Mouse (Mus musculus) CH12.LX (cell line): ENCODE results near the gene Appl2. TPM values are rescaled to one million over a fixed set of nuclear protein-coding genes. Genes with fewer than 3 reads are reported as not detected.

Source experiments
- DNase-seq: peaks from one replicate; pipeline ENCODE4 v3.0.0-alpha.2; 2013; ENCODE audit errors: extremely low read depth
- H3K27ac ChIP-seq: 2 replicates; pipeline ENCODE4 v1.5.1; 2012; ENCODE audit warnings: low read depth, mild to moderate bottlenecking, control low read depth, moderate library complexity; ENCODE audit not compliant: insufficient read depth
- H3K27me3 ChIP-seq: replicated peaks from 2 replicates; pipeline ENCODE3; 2012; ENCODE audit warnings: inconsistent platforms
- H3K36me3 ChIP-seq, 2 experiments: replicated peaks in 1 of 2; 2 replicates each; pipeline versions ENCODE3 to v1.6.1; 2012; ENCODE audit warnings: inconsistent platforms in 1 of 2, low read length in 1 of 2, mild to moderate bottlenecking in 1 of 2, mixed read lengths in 1 of 2, moderate library complexity in 1 of 2; ENCODE audit not compliant: control insufficient read depth in 1 of 2, insufficient read depth in 1 of 2
- H3K4me1 ChIP-seq, 2 experiments: 2 replicates each; pipeline ENCODE4 v1.6.1; 2012; ENCODE audit warnings: inconsistent platforms in 1 of 2, moderate library complexity in 1 of 2; ENCODE audit not compliant: insufficient read depth in 2 of 2, control insufficient read depth in 1 of 2
- H3K4me2 ChIP-seq: 2 replicates; pipeline ENCODE4 v1.6.1; 2012; ENCODE audit warnings: low read depth, mild to moderate bottlenecking, control low read depth; ENCODE audit not compliant: poor library complexity, insufficient read depth, severe bottlenecking
- H3K4me3 ChIP-seq, 3 experiments: fragments of 150-350 bp in 1 of 3; sonication (generic) in 1 of 3; replicated peaks in 1 of 3; 2 replicates each; pipeline versions ENCODE3 to v1.5.1; 2011 to 2012; ENCODE audit warnings: low read depth in 2 of 3, low read length in 2 of 3, mild to moderate bottlenecking in 2 of 3, moderate library complexity in 2 of 3, control low read depth in 1 of 3, improper control_type of control experiment in 1 of 3, inconsistent platforms in 1 of 3, mixed read lengths in 1 of 3; ENCODE audit not compliant: poor library complexity in 1 of 3
- H3K79me2 ChIP-seq: replicated peaks from 2 replicates; pipeline ENCODE4 v1.6.1; 2012; ENCODE audit warnings: mild to moderate bottlenecking, moderate library complexity; ENCODE audit not compliant: control insufficient read depth, poor library complexity, insufficient read depth, severe bottlenecking; ENCODE audit errors: extremely low read depth
- H3K9ac ChIP-seq: 2 replicates; pipeline ENCODE4 v1.6.1; 2012; ENCODE audit warnings: low read depth, mild to moderate bottlenecking, control low read depth, moderate library complexity; ENCODE audit not compliant: insufficient read depth
- H3K9me3 ChIP-seq: replicated peaks from 2 replicates; pipeline ENCODE3; 2012; ENCODE audit warnings: low read length, inconsistent platforms, mixed read lengths
- BHLHE40 ChIP-seq: IDR thresholded peaks from 2 replicates; pipeline ENCODE4 v1.6.1; 2011; ENCODE audit warnings: mild to moderate bottlenecking, low read depth, low read length, improper control_type of control experiment
- CHD2 ChIP-seq: IDR thresholded peaks from 2 replicates; pipeline ENCODE4 v1.6.1; 2011; ENCODE audit warnings: low read length, improper control_type of control experiment
- CTCF ChIP-seq, 2 experiments: IDR thresholded peaks in 1 of 2; conservative IDR thresholded peaks in 1 of 2; 2 replicates each; pipeline ENCODE4 v1.5.1; 2011 to 2012; ENCODE audit warnings: low read depth in 2 of 2, low read length in 2 of 2, improper control_type of control experiment in 1 of 2, inconsistent platforms in 1 of 2, mild to moderate bottlenecking in 1 of 2, moderate library complexity in 1 of 2
- ETS1 ChIP-seq: conservative IDR thresholded peaks from 2 replicates; pipeline ENCODE4 v1.6.1; 2012; ENCODE audit warnings: low read depth, mild to moderate bottlenecking, inconsistent platforms, low read length, improper control_type of control experiment, moderate library complexity
- GABPA ChIP-seq: IDR thresholded peaks from 2 replicates; pipeline ENCODE4 v1.6.1; 2012; ENCODE audit warnings: low read depth, low read length, improper control_type of control experiment, inconsistent platforms; ENCODE audit not compliant: insufficient replicate concordance
- JUN ChIP-seq: IDR thresholded peaks from 2 replicates; pipeline ENCODE4 v1.6.1; 2011; ENCODE audit warnings: low read depth, mild to moderate bottlenecking, low read length, improper control_type of control experiment, moderate library complexity; ENCODE audit not compliant: insufficient read depth
- JUND ChIP-seq: conservative IDR thresholded peaks from 2 replicates; pipeline ENCODE4 v1.6.1; 2011; ENCODE audit warnings: low read depth, low read length, improper control_type of control experiment
- MAFK ChIP-seq: IDR thresholded peaks from 2 replicates; pipeline ENCODE4 v1.6.1; 2011; ENCODE audit warnings: low read length, improper control_type of control experiment; ENCODE audit not compliant: insufficient replicate concordance
- MAX ChIP-seq: IDR thresholded peaks from 2 replicates; pipeline ENCODE4 v1.6.1; 2011; ENCODE audit warnings: low read length, improper control_type of control experiment
- MAZ ChIP-seq: IDR thresholded peaks from 2 replicates; pipeline ENCODE4 v1.6.1; 2012; ENCODE audit warnings: low read depth, mild to moderate bottlenecking, inconsistent platforms, low read length, improper control_type of control experiment, moderate library complexity
- MXI1 ChIP-seq: IDR thresholded peaks from 2 replicates; pipeline ENCODE4 v1.6.1; 2011; ENCODE audit warnings: mild to moderate bottlenecking, low read depth, low read length, improper control_type of control experiment
- NELFE ChIP-seq: IDR thresholded peaks from 2 replicates; pipeline ENCODE4 v1.6.1; 2011; ENCODE audit warnings: low read depth, low read length, improper control_type of control experiment
- NRF1 ChIP-seq: IDR thresholded peaks from 2 replicates; pipeline ENCODE4 v1.6.1; 2014; ENCODE audit warnings: low read depth, mild to moderate bottlenecking, inconsistent platforms, low read length, improper control_type of control experiment, moderate library complexity
- SIN3A ChIP-seq: IDR thresholded peaks from 2 replicates; pipeline ENCODE4 v1.6.1; 2012; ENCODE audit warnings: low read length, improper control_type of control experiment, inconsistent platforms
- TBP ChIP-seq: conservative IDR thresholded peaks from 2 replicates; pipeline ENCODE4 v1.6.1; 2011; ENCODE audit warnings: low read depth, low read length, improper control_type of control experiment
- TCF12 ChIP-seq: IDR thresholded peaks from 2 replicates; pipeline ENCODE4 v1.6.1; 2014; ENCODE audit warnings: low read depth, mild to moderate bottlenecking, inconsistent platforms, low read length, improper control_type of control experiment
- UBTF ChIP-seq: IDR thresholded peaks from 2 replicates; pipeline ENCODE4 v1.6.1; 2012; ENCODE audit warnings: low read depth, mild to moderate bottlenecking, inconsistent platforms, low read length, improper control_type of control experiment, moderate library complexity
- USF1 ChIP-seq: IDR thresholded peaks from 2 replicates; pipeline ENCODE4 v1.6.1; 2014; ENCODE audit warnings: low read depth, mild to moderate bottlenecking, inconsistent platforms, low read length, improper control_type of control experiment
- USF2 ChIP-seq: conservative IDR thresholded peaks from 2 replicates; pipeline ENCODE4 v1.6.1; 2011; ENCODE audit warnings: low read depth, low read length, improper control_type of control experiment
- ZC3H11A ChIP-seq: IDR thresholded peaks from 2 replicates; pipeline ENCODE4 v1.6.1; 2012; ENCODE audit warnings: low read depth, mild to moderate bottlenecking, inconsistent platforms, low read length, improper control_type of control experiment
- dilution Hi-C: fragments of 300-500 bp; cut with MboI; formaldehyde crosslinking; loops from 2 replicates; pipeline ENCODE4 v1.14.3; 2020; ENCODE audit warnings: low sequenced_read_pairs; ENCODE audit not compliant: extremely low pct_unique_long_range_greater_than_20kb, extremely low pct_ligation_motif_present
- in situ Hi-C: fragments of 300-500 bp; cut with MboI; formaldehyde crosslinking; loops from 3 replicates; pipeline ENCODE4 v1.14.3; 2019; ENCODE audit warnings: low sequenced_read_pairs, low pct_ligation_motif_present, low pct_unique_long_range_greater_than_20kb, mixed read lengths
- polyA plus RNA-seq: library from polyadenylated mRNA; unstranded; fragments of >175 nt; gene quantifications from 2 replicates; pipeline ENCODE4 v1.2.1, GENCODE M21; 2012; ENCODE audit warnings: low read depth; ENCODE audit not compliant: insufficient read length
- total RNA-seq, 2 experiments: library from RNA; depleted of rRNA; stranded (reverse); fragments of 300-350 nt in 1 of 2; fragments of >200 nt in 1 of 2; gene quantifications; 2 replicates each; pipeline ENCODE4 v1.2.3; 2012 to 2014

The Appl2 gene
- total and polyA plus RNA-seq, 3 experiments = 11.9 to 15.8 (median 13.5) TPM

DNA sequence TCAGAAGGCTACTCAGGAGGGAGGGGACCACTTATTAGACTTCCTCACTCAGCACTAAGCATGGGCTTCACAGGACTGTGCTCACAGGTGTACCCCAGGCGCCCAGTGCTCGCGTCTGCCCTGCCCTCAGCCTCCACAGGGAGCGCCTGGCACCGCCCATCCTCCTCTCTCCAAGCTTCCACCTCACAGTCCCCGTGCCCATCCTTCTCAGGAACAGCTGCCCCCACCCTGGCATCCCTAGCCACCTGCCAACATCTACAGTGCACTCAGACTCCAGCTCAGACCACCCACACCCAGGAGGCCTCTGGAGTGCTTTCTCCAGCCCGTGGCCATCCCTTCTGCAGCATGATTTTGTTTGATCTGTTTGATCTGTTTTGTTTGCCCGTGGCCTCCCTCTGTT is 24.5 kb downstream of the Appl2 start:
- Histone ChIP-seq H3K79me2 (no peaks in the 10 kb centered on the region), H3K4me3 (no peak overlapping the region), H3K27me3 (no peaks in the 10 kb centered on the region), H3K4me1 (no peaks in the 10 kb centered on the region), H3K36me3 (peaks cover 26 to 80% of the 10 kb centered on the region in 2 experiments), H3K9ac (no peak overlapping the region), H3K9me3 (no peaks in the 10 kb centered on the region), H3K27ac (no peak overlapping the region), H3K4me2 (no peak overlapping the region)
- no peak for DNase-seq
- in situ Hi-C loops = no loop called here
- dilution Hi-C loops = no loop called here
- TF ChIP-seq UBTF (no peak), NELFE (no peak), MAX (no peak), BHLHE40 (no peak), MXI1 (no peak), JUND (no peak), ETS1 (no peak), USF1 (no peak), CHD2 (no peak), SIN3A (no peak), MAFK (no peak), GABPA (no peak), ZC3H11A (no peak), NRF1 (no peak), USF2 (no peak), MAZ (no peak)

DNA sequence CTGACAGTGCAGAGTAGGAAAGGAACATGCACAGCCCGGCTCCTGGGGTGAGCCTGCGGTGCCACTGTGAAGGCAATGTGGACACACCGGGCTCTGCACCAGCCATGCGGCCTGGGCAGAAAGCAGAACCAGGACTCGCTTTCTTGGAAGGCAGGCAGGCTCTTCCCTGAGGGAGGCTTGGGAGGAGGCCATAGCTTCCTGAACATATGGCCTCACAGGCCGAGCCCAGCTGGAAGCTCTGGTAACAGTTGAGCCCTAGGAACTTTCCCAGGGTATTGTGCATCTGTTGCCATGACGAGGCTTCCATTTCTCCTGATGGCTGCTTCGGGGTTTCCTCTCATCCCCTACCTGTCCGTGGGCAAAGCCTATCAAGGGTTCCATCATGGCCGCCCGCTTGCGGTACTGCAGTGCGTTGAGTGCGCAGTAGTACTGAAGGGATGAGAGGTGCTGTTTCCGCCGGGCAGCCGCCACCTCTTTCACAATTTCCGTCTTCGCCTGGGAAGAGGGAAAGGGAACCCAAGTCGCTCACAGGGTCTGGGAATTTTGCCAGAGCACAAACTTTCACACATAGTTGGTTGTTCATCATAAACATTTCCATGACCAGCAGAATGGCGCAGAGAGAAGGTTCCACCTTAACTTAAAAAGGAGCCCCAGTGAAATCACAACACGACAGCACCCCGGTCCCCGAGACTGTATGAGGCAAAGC is 28.0 kb downstream of the Appl2 start:
- H3K4me2 ChIP-seq = no peak overlapping the region
- H3K4me3 ChIP-seq = no peak overlapping the region
- no peaks in the 10 kb centered on the region for H3K27me3 ChIP-seq
- dilution Hi-C loops (no loop called here), in situ Hi-C loops (no loop called here)
- peaks cover 19 to 79% of the 10 kb centered on the region in 2 experiments for H3K36me3 ChIP-seq
- no peaks in the 10 kb centered on the region for H3K9me3 ChIP-seq
- no peaks in the 10 kb centered on the region for H3K79me2 ChIP-seq
- H3K4me1 ChIP-seq = no peaks in the 10 kb centered on the region
- H3K27ac ChIP-seq = no peak overlapping the region
- TF ChIP-seq TBP = no peak
- no peak for TF ChIP-seq MXI1
- TF ChIP-seq JUN = no peak
- no peak for TF ChIP-seq CTCF (conservative IDR thresholded peaks at IDR 0.05 in 1 of 2, IDR thresholded peaks at IDR 0.05 in 1 of 2; ENCODE audit: low read depth in 2 of 2, low read length in 2 of 2)
- no peak for TF ChIP-seq TCF12
- no peak for TF ChIP-seq USF2
- TF ChIP-seq, all 38 proteins: peak for 0
- DNase-seq = no peak
- no peak overlapping the region for H3K9ac ChIP-seq
